In genomic region chr7:49494654-49495053, GRCm38 (mm10) we compare ENCODE assay signal across 20 mouse cellular contexts.
DNase-seq lines count a peak whose midpoint lies in the region; ATAC-seq lines count a peak whose summit lies in the region.
"Had no signal": no experiment of that assay in that cellular context is flagged by ENCODE, and none has a peak within 500 bp of the region (broad histone marks: within the 10 kb centered on the region; RNA-seq: fewer than 3 reads in every experiment).

No protein-coding gene starts in this region.

- peaks cover 20% of the 10 kb centered on the region for H3K27me3 ChIP-seq in forebrain, embryonic 12.5 days
- peaks cover 68% of the 10 kb centered on the region for H3K27me3 ChIP-seq in forebrain, embryonic 10.5 days (ENCODE audit: poor library complexity, severe bottlenecking)
- no peaks in the 10 kb centered on the region for H3K27me3 ChIP-seq in forebrain, embryonic 16.5 days (replicated peaks; ENCODE audit: control insufficient read depth, insufficient read depth, low read length)
- no peaks in the 10 kb centered on the region for H3K27me3 ChIP-seq in kidney, embryonic 14.5 days (ENCODE audit: control insufficient read depth, insufficient read depth, low read length)
- H3K27me3 ChIP-seq: embryonic facial prominence, embryonic 13.5 days; hindbrain, embryonic 12.5 days; liver, embryonic 13.5 days; midbrain, embryonic 15.5 days; stomach, embryonic 15.5 days had no signal

- H3K9me3 ChIP-seq in forebrain, embryonic 12.5 days, result no peaks in the 10 kb centered on the region
- H3K9me3 ChIP-seq in forebrain, embryonic 10.5 days, result 0 out of 2 replicates have a peak, but pooled peaks cover 2% of the 10 kb centered on the region
- no peaks in the 10 kb centered on the region for H3K9me3 ChIP-seq in forebrain, embryonic 16.5 days (ENCODE audit: control insufficient read depth, low read length)
- H3K9me3 ChIP-seq in kidney, embryonic 14.5 days (ENCODE audit: control insufficient read depth, low read length), result no peaks in the 10 kb centered on the region
- H3K9me3 ChIP-seq: embryonic facial prominence, embryonic 13.5 days; hindbrain, embryonic 12.5 days; limb, embryonic 10.5 days; liver, embryonic 13.5 days; midbrain, embryonic 15.5 days; stomach, embryonic 15.5 days had no signal

- H3K27ac ChIP-seq in forebrain, embryonic 12.5 days, result 0 out of 2 replicates have a peak overlapping the region, but pooled peaks have one; percentile 31
- no peak overlapping the region for H3K27ac ChIP-seq in forebrain, embryonic 10.5 days
- H3K27ac ChIP-seq in forebrain, embryonic 16.5 days (ENCODE audit: low read length), result peak overlapping the region; percentile 87; the same call in 1 of the 2 replicates
- H3K27ac ChIP-seq in kidney, embryonic 14.5 days (ENCODE audit: low read depth, low read length), result no peak overlapping the region
- H3K27ac ChIP-seq: embryonic facial prominence, embryonic 13.5 days; heart, adult 2 months; hindbrain, embryonic 12.5 days; limb, embryonic 10.5 days; liver, embryonic 13.5 days; midbrain, embryonic 15.5 days; stomach, embryonic 15.5 days had no signal

- no peak overlapping the region for H3K4me2 ChIP-seq in forebrain, embryonic 12.5 days
- H3K4me2 ChIP-seq in forebrain, embryonic 16.5 days (ENCODE audit: low read length), result no peak overlapping the region
- H3K4me2 ChIP-seq in kidney, embryonic 14.5 days (replicated peaks; ENCODE audit: low read depth, low read length), result no peak overlapping the region
- H3K4me2 ChIP-seq: embryonic facial prominence, embryonic 13.5 days; hindbrain, embryonic 12.5 days; liver, embryonic 13.5 days; midbrain, embryonic 15.5 days; stomach, embryonic 15.5 days had no signal

- no peak overlapping the region for H3K9ac ChIP-seq in forebrain, embryonic 12.5 days
- no peak overlapping the region for H3K9ac ChIP-seq in forebrain, embryonic 16.5 days (replicated peaks; ENCODE audit: low read depth, low read length)
- H3K9ac ChIP-seq in kidney, embryonic 14.5 days (ENCODE audit: low read depth, low read length), result no peak overlapping the region
- H3K9ac ChIP-seq: embryonic facial prominence, embryonic 13.5 days; hindbrain, embryonic 12.5 days; liver, embryonic 13.5 days; midbrain, embryonic 15.5 days; stomach, embryonic 15.5 days had no signal

- no peak for DNase-seq in forebrain, embryonic 10.5 days (ENCODE audit: extremely low spot score, low spot score)
- peak; percentile 78 to 79 for DNase-seq in left cerebral cortex, adult 18-20 months (ENCODE audit: low spot score in 2 of 2)
- DNase-seq in left cerebral cortex, adult 11 months (ENCODE audit: low spot score), result no peak
- peak; percentile 72 for DNase-seq in right cerebral cortex, postnatal 25 days
- no peak for DNase-seq in cerebellum, postnatal 25 days
- DNase-seq: cerebellum, adult 18-20 months; heart, adult 2 months; kidney, postnatal 36 days; liver, embryonic 13.5 days; spleen, adult 18-20 months; thymus, postnatal 14 days had no signal

- peaks cover 24% of the 10 kb centered on the region for H3K4me1 ChIP-seq in forebrain, embryonic 12.5 days
- H3K4me1 ChIP-seq in forebrain, embryonic 10.5 days, result peaks cover 40% of the 10 kb centered on the region
- peaks cover 39% of the 10 kb centered on the region for H3K4me1 ChIP-seq in forebrain, embryonic 16.5 days (replicated peaks; ENCODE audit: control insufficient read depth, insufficient read depth, low read length)
- peaks cover 28% of the 10 kb centered on the region for H3K4me1 ChIP-seq in kidney, embryonic 14.5 days (ENCODE audit: control insufficient read depth, insufficient read depth, low read length)

- WGBS in forebrain, embryonic 12.5 days, result 79% methylated on average over 6 of the region's 6 CpGs
- 90% methylated on average over 6 of the region's 6 CpGs for WGBS in forebrain, embryonic 10.5 days
- 74% methylated on average over 6 of the region's 6 CpGs for WGBS in forebrain, embryonic 16.5 days
- WGBS in kidney, embryonic 14.5 days, result 79% methylated on average over 6 of the region's 6 CpGs

- no peaks in the 10 kb centered on the region for H3K36me3 ChIP-seq in forebrain, embryonic 12.5 days (replicated peaks)
- no peaks in the 10 kb centered on the region for H3K36me3 ChIP-seq in forebrain, embryonic 10.5 days (replicated peaks)
- no peaks in the 10 kb centered on the region for H3K36me3 ChIP-seq in forebrain, embryonic 16.5 days (ENCODE audit: control insufficient read depth, insufficient read depth)
- peaks cover 4% of the 10 kb centered on the region; the same call in 1 of the 2 replicates for H3K36me3 ChIP-seq in kidney, embryonic 14.5 days (ENCODE audit: control insufficient read depth, insufficient read depth, low read length)
- H3K36me3 ChIP-seq: hindbrain, embryonic 12.5 days; limb, embryonic 10.5 days; liver, embryonic 13.5 days; midbrain, embryonic 15.5 days; stomach, embryonic 15.5 days had no signal

- H3K4me3 ChIP-seq in forebrain, embryonic 12.5 days (replicated peaks), result no peak overlapping the region
- no peak overlapping the region for H3K4me3 ChIP-seq in forebrain, embryonic 10.5 days
- no peak overlapping the region for H3K4me3 ChIP-seq in forebrain, embryonic 16.5 days (replicated peaks; ENCODE audit: low read length)
- no peak overlapping the region for H3K4me3 ChIP-seq in kidney, embryonic 14.5 days (ENCODE audit: low read length)
- H3K4me3 ChIP-seq: embryonic facial prominence, embryonic 13.5 days; heart, adult 2 months; hindbrain, embryonic 12.5 days; limb, embryonic 10.5 days; liver, embryonic 13.5 days; midbrain, embryonic 15.5 days; stomach, embryonic 15.5 days had no signal

- no peak for ATAC-seq in forebrain, embryonic 12.5 days (ENCODE audit: low FRiP score)
- peak; percentile 53 for ATAC-seq in forebrain, embryonic 16.5 days
- ATAC-seq in kidney, embryonic 14.5 days (ENCODE audit: low FRiP score, low TSS enrichment), result no peak
- ATAC-seq: intestine, embryonic 16.5 days; midbrain, embryonic 15.5 days had no signal

Comparison
In these comparisons a context has a peak if more than half of its experiments do, and no peak if none do; other contexts are left out.
1. H3K27ac ChIP-seq: peak in forebrain, embryonic 12.5 days (single experiment) and forebrain, embryonic 16.5 days (single experiment); none in forebrain, embryonic 10.5 days (single experiment) and kidney, embryonic 14.5 days (single experiment).
2. DNase-seq: peak in left cerebral cortex, adult 18-20 months (2 of 2) and right cerebral cortex, postnatal 25 days (single experiment); none in forebrain, embryonic 10.5 days (single experiment), left cerebral cortex, adult 11 months (single experiment) and cerebellum, postnatal 25 days (0 of 2).